Mouse (Mus musculus) heart, embryonic 15.5 days (tissue): ENCODE data around the gene Prame. TPM values are rescaled to one million over a fixed set of nuclear protein-coding genes. Genes with fewer than 3 reads are reported as not detected.

Experiments
- polyA plus RNA-seq: library from polyadenylated mRNA; unstranded; fragments of >200 nt; fragmentation: Nextera tagmentation; extraction: Ambion mirVana; gene quantifications from 2 replicates; pipeline ENCODE4 v1.2.1, GENCODE M21; 2015

The Prame gene
- polyA plus RNA-seq, 1 experiment from 2014 or later = not detected

Other genes starting within 250 kb of the Prame start
- gene Gm7903, start 193.9 kb downstream of the Prame start, polyA plus RNA-seq = not detected in 2 replicates
- gene AV320801, start 133.1 kb downstream of the Prame start, polyA plus RNA-seq = not detected in 2 replicates
- 0.11 and 0.16 TPM in 2 replicates for gene Nxf7, start 28.9 kb downstream of the Prame start, polyA plus RNA-seq
- not detected in 2 replicates for gene Tcp11x2, start 66.1 kb upstream of the Prame start, polyA plus RNA-seq
- 0.74 TPM in 1 of 2 replicates, not detected in the other for gene Tmsb15a, start 97.6 kb upstream of the Prame start, polyA plus RNA-seq
- gene Armcx5, start 115.0 kb upstream of the Prame start, polyA plus RNA-seq = 7.9 and 9.0 TPM in 2 replicates
- 26.1 and 35.1 TPM in 2 replicates for gene Gprasp1, start 115.0 kb upstream of the Prame start, polyA plus RNA-seq
- gene Bhlhb9, start 169.9 kb upstream of the Prame start, polyA plus RNA-seq = 62.3 and 62.8 TPM in 2 replicates
- gene Gprasp2, start 211.3 kb upstream of the Prame start, polyA plus RNA-seq = 17.6 and 22.7 TPM in 2 replicates